Mouse (Mus musculus): ENCODE data around the gene Wsb2.
"Not testable (repeated sequence)": the region's sequence is repeated elsewhere in the genome, so short reads cannot be mapped to it uniquely, and the experiment has no call there.

Gene Wsb2

DNA sequence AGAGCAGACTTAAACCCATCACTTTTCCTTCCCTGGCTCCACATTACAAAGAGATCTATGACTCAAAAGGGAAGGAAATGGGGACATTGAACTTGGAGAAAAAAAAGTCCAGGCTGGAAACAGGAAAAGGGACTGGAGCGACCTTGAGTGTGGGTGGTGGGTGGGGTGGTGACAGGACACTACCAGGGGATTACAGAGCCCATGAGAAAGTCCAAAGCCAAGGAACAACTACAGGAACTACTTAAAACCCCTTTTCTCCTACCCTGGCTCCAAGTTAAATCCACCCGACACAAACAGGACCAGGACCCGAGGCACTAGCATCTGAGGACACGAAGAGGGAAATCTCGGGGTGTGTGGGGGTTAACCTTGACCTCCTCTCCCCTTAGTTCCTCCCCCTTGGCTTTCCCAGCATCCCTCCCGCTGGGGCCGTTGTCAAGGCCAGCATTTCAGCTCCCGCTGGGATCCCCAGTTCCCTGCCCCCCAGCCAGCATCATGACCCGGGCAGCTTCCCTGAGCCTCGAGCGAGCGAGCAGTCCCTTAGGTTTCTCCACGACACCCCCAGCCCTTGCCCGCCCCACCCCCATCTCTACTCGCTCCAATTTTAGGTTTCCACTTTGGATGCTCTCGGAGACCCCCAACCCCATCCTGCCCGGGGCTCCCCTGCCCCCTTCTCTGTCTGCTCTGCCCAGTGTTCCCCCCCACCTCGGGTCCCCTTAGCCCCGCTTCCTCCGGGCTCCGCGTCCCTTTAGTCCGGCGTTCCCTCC is 557 bp upstream of the Wsb2 start:
- in situ Hi-C loops (cut with MboI, MseI), result no loop called here

- in situ Hi-C loops (cut with MboI, MseI), result no loop called here
Observed at GRCm38 (mm10) chr5:117357478-117358247, 559 bp downstream of the Wsb2 start.

- in situ Hi-C loops (cut with MboI, MseI), result no loop called here
Observed at GRCm38 (mm10) chr5:117358248-117358630, 1.1 kb downstream of the Wsb2 start.

DNA sequence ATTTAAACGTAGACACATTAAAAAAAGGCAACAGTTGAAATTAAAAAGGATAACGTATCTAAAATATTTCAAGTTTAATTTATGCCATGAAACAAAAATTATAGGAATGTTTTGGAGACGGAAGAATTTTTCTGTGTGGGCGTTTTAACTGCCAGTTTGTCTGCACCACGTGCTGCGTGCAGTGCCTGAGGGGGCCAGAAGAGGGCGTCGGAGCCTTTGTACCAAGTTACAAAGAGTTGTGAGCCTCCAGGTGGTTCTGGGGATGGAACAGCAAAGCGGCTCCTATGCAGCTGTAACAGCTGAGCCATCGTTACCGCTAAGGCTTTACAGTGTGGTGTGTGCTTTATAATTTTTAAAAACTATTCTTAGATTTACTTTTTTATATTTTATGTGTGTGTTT is 1.6 kb downstream of the Wsb2 start:
- in situ Hi-C loops (cut with MboI, MseI), result no loop called here

DNA sequence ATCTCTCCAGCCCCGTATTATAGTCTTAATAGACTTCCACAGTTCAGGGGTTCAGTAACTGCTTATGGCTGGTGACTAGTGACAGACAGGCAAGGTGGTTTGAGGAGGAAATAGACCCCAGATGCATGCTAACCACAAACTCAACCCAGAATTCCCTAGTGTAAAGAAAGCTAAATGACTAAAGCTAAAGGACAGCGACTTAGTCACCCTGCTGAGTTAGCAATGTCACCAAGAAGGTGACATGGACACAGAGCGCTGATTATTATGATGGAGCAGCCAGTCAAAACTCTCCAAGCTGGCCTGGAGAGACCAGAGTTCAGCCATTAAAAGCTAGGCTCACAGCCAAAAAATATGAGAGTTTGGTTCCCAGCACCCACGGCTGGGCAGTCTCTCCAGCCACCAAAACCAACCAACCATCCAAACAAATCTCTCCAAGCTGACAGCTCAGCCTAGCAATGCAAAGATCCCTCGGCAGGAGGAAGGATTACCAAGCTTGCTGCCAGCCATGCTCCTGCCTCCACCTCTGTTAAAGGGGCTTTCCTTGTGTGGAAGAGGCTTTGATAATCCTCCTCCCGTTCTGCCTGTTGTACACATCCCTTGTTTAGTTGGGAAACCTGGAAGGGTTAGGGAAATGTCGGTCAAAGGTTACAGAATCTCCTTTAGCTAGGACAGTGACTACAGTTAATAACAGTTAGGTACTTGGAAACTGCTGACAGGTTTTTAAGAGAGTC is 2.6 kb downstream of the Wsb2 start:
- in situ Hi-C loops (cut with MboI, MseI), result no loop called here

- in situ Hi-C loops (cut with MboI, MseI), result no loop called here
Observed at GRCm38 (mm10) chr5:117360228-117360515, 3.1 kb downstream of the Wsb2 start.

- in situ Hi-C loops (cut with MboI, MseI), result no loop called here
Observed at GRCm38 (mm10) chr5:117360631-117361541, 3.8 kb downstream of the Wsb2 start.

- in situ Hi-C loops (cut with MboI, MseI), result no loop called here
Observed at GRCm38 (mm10) chr5:117361590-117361989, 4.5 kb downstream of the Wsb2 start.

- in situ Hi-C loops (cut with MboI, MseI), result no loop called here
Observed at GRCm38 (mm10) chr5:117363066-117363782, 6.1 kb downstream of the Wsb2 start.

- in situ Hi-C loops (cut with MboI, MseI), result no loop called here
Observed at GRCm38 (mm10) chr5:117364821-117365220, 7.7 kb downstream of the Wsb2 start.

DNA sequence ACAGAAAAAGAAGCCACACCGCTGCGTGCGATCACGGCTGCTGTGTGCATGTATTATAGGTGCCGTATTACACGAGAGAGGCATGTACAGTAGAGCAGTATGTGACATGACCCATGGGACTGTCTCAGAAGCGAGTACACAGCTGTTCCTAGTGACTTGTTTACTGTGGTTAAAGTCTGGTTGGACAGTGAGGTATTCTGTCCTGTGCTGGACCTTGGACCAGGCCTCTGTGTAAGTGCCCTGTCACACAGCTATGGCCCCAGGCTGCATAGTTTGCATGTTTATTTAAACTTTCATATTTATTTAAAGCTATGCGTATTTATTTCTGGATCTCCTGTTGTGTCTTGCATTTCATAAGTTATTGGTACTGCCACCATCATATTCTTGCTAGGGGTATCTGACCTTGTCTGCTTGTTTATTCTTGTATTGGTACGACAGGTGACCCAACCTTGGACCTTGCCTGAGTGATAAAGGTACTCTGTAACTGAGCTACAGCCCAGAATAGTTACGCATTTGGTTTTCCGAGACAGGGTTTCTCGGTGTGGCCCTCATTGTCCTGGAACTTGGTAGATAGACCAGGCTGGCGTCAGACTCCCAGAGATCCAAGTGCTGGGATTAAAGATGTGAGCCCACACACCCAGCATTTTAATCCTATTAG is 8.9 kb downstream of the Wsb2 start:
- in situ Hi-C loops (cut with MboI, MseI), result no loop called here

- in situ Hi-C loops (cut with MboI, MseI), result no loop called here
Observed at GRCm38 (mm10) chr5:117367206-117367605, 10.1 kb downstream of the Wsb2 start.

DNA sequence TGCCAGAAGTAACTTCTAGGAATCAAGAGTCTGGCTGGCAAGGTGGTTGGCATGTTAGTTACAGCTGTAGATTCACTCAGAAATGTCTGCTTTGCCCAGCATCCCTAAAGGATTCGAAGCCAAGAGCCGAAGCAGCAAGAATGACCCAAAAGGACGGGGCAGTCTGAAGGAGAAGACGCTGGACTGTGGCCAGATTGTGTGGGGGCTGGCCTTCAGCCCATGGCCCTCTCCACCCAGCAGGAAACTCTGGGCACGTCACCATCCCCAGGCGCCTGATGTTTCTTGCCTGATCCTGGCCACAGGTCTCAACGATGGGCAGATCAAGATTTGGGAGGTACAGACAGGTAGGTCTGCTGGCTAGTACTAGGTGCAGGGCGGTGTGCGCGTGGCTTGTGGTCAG is 13.5 kb downstream of the Wsb2 start:
- in situ Hi-C loops (cut with MboI, MseI), result no loop called here

GRCm38 (mm10) chr5:117373418-117373817 is 16.3 kb downstream of the Wsb2 start:
- in situ Hi-C loops (cut with MboI, MseI), result no loop called here

DNA sequence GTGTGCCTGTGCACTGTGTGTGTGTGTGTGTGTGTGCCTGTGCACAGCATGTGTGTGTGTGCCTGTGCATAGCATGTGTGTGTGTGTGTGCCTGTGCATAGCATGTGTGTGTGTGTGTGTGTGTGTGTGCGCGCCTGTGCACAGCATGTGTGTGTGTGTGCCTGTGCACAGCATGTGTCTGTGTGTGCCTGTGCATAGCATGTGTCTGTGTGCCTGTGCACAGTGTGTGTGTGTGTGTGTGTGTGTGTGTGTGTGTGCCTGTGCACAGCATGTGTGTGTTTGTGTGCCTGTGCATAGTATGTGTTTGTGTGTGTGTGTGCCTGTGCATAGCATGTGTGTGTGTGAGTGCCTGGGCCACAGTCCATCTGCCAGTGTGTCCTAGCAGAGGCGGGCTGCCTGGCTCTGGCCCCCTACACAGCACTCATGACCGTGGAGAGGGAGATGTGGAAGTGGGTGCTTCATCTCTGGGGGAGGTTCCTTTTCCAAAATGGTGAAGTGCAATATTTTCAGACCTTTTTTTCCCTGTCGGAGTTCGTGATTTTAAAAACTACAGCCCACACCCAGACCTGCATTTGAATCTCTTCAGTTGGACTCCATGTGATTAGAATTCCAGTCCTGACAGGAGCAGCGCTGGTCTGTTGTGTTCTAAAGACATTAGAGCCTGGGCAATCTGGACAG is 17.4 kb downstream of the Wsb2 start:
- in situ Hi-C loops (cut with MboI, MseI), result no loop called here

DNA sequence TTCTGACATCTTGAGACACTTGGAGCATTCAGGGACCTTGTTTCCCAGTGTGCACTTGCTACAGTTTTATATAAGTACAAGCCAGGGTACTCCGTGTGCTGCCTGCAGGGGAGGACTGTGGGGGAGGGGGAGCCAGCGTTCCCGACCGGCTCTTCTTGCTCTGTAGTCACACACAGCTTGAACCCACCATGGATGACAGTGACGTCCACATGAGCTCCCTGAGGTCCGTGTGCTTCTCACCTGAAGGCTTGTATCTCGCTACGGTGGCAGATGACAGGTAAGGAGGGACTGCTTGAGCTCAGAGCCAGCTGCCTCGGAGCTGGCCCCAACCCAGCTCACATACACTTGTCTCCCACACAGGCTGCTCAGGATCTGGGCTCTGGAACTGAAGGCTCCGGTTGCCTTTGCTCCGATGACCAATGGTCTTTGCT is 19.2 kb downstream of the Wsb2 start:
- in situ Hi-C loops (cut with MboI, MseI), result no loop called here

DNA sequence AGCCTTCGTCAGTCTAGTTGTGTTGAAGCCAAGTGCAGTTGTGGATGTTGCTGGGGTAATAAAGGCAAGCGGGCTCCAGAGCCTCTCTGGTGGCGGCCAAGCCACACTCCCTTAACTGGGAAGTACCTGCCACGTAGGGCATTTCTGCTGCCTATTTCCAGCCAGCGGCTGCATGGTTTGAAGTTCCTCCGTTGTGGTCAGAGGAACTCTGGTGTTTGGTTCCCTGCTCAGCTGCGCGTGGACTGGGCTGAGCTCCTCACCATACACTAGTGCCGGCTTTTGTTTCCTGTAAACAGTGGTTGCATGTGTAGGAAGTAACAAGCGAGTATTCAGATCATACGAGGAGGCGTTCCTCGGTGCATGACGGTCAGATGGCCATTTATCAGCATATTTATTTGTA is 20.6 kb downstream of the Wsb2 start:
- in situ Hi-C loops (cut with MboI, MseI), result not testable (repeated sequence)

GRCm38 (mm10) chr5:117380199-117380598 is 23.1 kb downstream of the Wsb2 start:
- in situ Hi-C loops (cut with MboI, MseI), result no loop called here

- in situ Hi-C loops (cut with MboI, MseI), result no loop called here
Observed at GRCm38 (mm10) chr5:117381785-117382184, 24.7 kb downstream of the Wsb2 start.

GRCm38 (mm10) chr5:117383198-117383597 is 26.1 kb downstream of the Wsb2 start:
- in situ Hi-C loops (cut with MboI, MseI), result no loop called here

Measured in T-helper 1 cell (primary cell).